Mouse (Mus musculus): ENCODE measurements at regions not wholly inside any gene's neighbourhood (a gene's known extent, or its start where the extent isn't known, plus 50 kb on each side); places are given as distances from the start of the nearest gene placed in this dataset.

DNA sequence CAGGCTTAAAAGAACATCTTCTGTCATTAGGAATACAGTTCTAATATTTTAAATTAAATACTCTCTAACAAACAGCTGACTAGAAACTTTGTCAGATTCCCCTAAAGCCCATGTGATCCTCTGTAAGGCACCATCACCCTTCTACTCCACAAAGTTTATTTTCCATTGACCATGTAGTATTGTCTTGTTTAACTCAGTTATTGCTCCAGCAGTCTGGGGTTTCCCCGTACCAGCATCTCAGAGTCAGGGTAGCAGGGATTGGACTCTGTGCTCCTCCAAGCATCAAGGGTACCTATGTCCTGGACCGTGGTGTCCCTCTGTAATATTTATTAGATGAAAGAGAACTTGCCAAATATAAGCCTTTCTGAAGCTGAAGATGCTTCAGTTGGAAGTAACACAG, 322.4 kb upstream of the Adamts16 start:
- no peak for DNase-seq (ENCODE audit: low read depth)
- TF ChIP-seq CTCF (IDR thresholded peaks at IDR 0.05; ENCODE audit: borderline replicate concordance, extremely low read depth, insufficient read depth, insufficient read length), result no peak
- TF ChIP-seq POLR2A (IDR thresholded peaks at IDR 0.05; ENCODE audit: borderline replicate concordance, extremely low read depth, insufficient read depth, insufficient read length, poor library complexity, severe bottlenecking), result no peak

- no peak for DNase-seq (ENCODE audit: low read depth)
- no peak for TF ChIP-seq CTCF (IDR thresholded peaks at IDR 0.05; ENCODE audit: borderline replicate concordance, extremely low read depth, insufficient read depth, insufficient read length)
- no peak for TF ChIP-seq POLR2A (IDR thresholded peaks at IDR 0.05; ENCODE audit: borderline replicate concordance, extremely low read depth, insufficient read depth, insufficient read length, poor library complexity, severe bottlenecking)
Measured at GRCm38 (mm10) chr13:71162952-71163351, 321.3 kb upstream of the Adamts16 start.

DNA sequence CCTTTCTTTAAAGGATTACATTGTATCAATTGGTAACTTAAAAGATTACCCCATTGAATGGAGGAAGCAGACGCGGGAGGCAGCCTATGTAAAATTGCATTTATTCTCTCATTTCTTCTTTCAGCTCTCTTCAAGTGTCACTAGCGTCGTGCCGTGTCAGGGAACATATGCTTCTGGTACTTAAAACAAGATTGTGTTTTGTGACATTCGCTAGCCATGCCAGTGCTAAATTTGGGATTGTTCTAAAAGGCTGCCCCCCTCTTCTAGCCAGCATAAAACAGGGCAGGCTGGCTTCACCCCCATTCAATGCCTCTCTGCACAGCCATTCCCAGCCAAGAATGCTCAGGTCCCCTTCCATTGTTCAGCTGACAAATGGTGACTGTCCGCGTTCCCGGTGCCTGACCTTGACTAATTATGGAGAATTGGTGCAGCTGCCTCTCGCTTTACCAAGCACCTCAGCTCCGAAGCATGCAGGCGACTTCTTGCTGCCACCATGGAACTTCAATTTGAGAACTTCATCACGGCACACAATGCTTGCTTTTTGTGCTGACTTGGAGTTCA, 316.8 kb upstream of the Adamts16 start:
- TF ChIP-seq CTCF (IDR thresholded peaks at IDR 0.05; ENCODE audit: borderline replicate concordance, extremely low read depth, insufficient read depth, insufficient read length), result no peak
- no peak for TF ChIP-seq POLR2A (IDR thresholded peaks at IDR 0.05; ENCODE audit: borderline replicate concordance, extremely low read depth, insufficient read depth, insufficient read length, poor library complexity, severe bottlenecking)
- DNase-seq (ENCODE audit: low read depth), result peak; percentile 92

GRCm38 (mm10) chr13:71157656-71158299, 316.2 kb upstream of the Adamts16 start:
- no peak for TF ChIP-seq CTCF (IDR thresholded peaks at IDR 0.05; ENCODE audit: borderline replicate concordance, extremely low read depth, insufficient read depth, insufficient read length)
- no peak for TF ChIP-seq POLR2A (IDR thresholded peaks at IDR 0.05; ENCODE audit: borderline replicate concordance, extremely low read depth, insufficient read depth, insufficient read length, poor library complexity, severe bottlenecking)
- DNase-seq (ENCODE audit: low read depth), result peak; percentile 61

GRCm38 (mm10) chr13:71150092-71150491, 308.5 kb upstream of the Adamts16 start:
- TF ChIP-seq CTCF (IDR thresholded peaks at IDR 0.05; ENCODE audit: borderline replicate concordance, extremely low read depth, insufficient read depth, insufficient read length), result no peak
- TF ChIP-seq POLR2A (IDR thresholded peaks at IDR 0.05; ENCODE audit: borderline replicate concordance, extremely low read depth, insufficient read depth, insufficient read length, poor library complexity, severe bottlenecking), result no peak

GRCm38 (mm10) chr13:71149303-71149696, 307.7 kb upstream of the Adamts16 start:
- TF ChIP-seq CTCF (IDR thresholded peaks at IDR 0.05; ENCODE audit: borderline replicate concordance, extremely low read depth, insufficient read depth, insufficient read length), result no peak
- no peak for TF ChIP-seq POLR2A (IDR thresholded peaks at IDR 0.05; ENCODE audit: borderline replicate concordance, extremely low read depth, insufficient read depth, insufficient read length, poor library complexity, severe bottlenecking)

More at GRCm38 (mm10) chr13:71150092-71150491, 308.5 kb upstream of the Adamts16 start:
- no peak for DNase-seq (ENCODE audit: low read depth)

DNA sequence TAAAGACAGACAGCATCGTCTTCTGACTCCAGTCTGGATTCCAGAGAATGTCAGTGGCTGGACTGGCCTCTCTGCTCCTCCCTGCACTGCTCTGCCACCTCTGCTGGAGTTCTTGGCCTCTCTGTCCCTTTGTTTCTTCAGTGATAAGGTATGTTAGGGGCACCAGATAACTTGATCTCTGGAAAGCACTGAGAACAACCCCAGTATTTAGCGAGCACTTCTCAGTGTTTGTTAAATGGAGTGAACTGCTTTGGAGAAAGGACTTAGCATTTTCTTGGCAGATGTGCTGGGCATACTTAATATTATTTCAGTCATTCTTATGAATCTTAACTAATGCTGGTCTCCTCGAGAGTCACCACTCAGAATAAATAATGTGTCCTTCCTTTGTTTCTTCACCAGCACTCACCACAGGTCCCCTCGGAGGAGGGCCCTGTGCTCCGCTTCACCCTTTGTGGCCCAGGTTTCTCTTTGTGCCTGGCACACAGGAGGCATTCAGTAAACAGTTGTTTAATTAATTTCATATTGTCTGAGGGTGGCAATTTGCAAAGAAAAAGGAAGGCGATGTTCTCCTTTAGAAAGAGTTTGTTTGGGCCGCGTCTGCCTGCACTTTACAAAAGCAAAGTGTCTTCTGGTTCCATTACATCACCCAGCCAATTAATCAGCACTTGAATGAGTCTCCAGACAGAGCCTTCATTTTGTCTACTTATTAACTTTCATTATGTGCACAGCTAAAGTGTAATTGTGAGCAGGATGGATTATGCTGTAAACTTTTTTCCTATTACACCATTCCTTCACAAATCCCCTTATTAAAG, 307.1 kb upstream of the Adamts16 start:
- DNase-seq (ENCODE audit: low read depth), result peak; percentile 84
- TF ChIP-seq POLR2A (IDR thresholded peaks at IDR 0.05; ENCODE audit: borderline replicate concordance, extremely low read depth, insufficient read depth, insufficient read length, poor library complexity, severe bottlenecking) (no peak), CTCF (IDR thresholded peaks at IDR 0.05; ENCODE audit: borderline replicate concordance, extremely low read depth, insufficient read depth, insufficient read length) (no peak)

More at GRCm38 (mm10) chr13:71149303-71149696, 307.7 kb upstream of the Adamts16 start:
- DNase-seq (ENCODE audit: low read depth), result no peak

DNA sequence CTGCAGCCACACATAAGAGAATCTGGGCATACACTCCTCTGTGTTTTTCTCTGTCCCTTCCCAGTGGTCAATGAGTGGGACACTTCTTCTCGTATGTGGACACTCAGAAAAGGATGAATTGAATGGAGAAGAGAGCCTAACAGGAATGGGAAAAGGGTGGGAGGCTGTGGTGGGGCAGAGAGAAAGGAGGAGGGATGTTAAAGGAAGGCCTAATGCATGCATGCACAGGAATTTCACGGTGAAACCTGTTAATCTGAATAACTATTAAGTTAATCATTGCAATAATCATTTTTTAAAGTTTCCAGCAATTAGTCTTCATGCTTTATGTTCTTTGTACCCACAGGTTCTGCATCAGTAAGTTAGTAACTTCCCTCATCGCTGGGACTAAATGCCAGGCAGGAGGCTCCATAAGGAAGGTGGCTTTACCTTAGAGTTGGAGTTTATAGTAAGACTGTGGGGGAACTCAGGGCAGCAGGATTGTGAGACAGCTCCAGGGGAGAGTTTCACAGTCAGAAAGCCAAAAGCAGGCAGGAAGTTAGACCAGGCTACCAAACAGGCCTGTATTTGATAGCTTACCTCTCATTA, 305.3 kb upstream of the Adamts16 start:
- no peak for TF ChIP-seq CTCF (IDR thresholded peaks at IDR 0.05; ENCODE audit: borderline replicate concordance, extremely low read depth, insufficient read depth, insufficient read length)
- no peak for TF ChIP-seq POLR2A (IDR thresholded peaks at IDR 0.05; ENCODE audit: borderline replicate concordance, extremely low read depth, insufficient read depth, insufficient read length, poor library complexity, severe bottlenecking)
- no peak for DNase-seq (ENCODE audit: low read depth)

- peak; percentile 92 for DNase-seq (ENCODE audit: low read depth)
- TF ChIP-seq POLR2A (IDR thresholded peaks at IDR 0.05; ENCODE audit: borderline replicate concordance, extremely low read depth, insufficient read depth, insufficient read length, poor library complexity, severe bottlenecking) (no peak), CTCF (IDR thresholded peaks at IDR 0.05; ENCODE audit: borderline replicate concordance, extremely low read depth, insufficient read depth, insufficient read length) (no peak)
Measured at GRCm38 (mm10) chr13:71138745-71139312, 297.2 kb upstream of the Adamts16 start.

DNA sequence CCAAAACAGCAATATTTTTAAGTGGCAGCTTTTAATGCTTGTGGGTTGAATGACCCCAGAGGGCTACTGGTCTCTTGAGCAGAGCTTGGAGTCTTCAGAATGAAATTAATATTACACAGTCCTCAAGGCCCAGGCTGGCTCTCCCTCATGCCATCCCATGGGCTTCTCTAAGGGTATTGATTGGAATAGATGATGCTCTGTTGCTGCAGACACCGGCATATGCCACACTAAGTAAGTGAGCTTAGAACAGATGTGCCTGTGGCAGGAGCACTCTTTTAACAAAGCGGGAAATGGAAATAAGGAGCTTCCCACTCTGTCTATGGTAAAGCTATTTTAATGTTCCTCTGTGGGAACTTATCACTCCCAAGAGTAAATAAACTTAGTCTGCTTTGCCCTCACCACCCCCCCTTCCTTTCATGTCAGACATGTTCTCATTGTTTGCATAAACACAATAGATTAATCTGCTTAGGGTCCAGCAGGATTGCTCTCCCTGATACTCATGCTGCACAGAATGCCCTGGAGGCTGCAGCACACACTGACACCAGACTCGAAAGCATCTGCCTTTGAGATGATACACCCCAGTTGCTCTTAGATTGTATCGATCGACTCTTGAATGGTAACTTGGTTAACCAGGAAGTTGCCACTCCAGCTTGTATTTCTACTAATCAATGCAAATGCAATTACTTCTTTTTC, 294.5 kb upstream of the Adamts16 start:
- TF ChIP-seq POLR2A (IDR thresholded peaks at IDR 0.05; ENCODE audit: borderline replicate concordance, extremely low read depth, insufficient read depth, insufficient read length, poor library complexity, severe bottlenecking), result no peak
- TF ChIP-seq CTCF (IDR thresholded peaks at IDR 0.05; ENCODE audit: borderline replicate concordance, extremely low read depth, insufficient read depth, insufficient read length), result no peak
- peak; percentile 40 for DNase-seq (ENCODE audit: low read depth)
